Mouse (Mus musculus) cortical plate, adult 2 months (tissue): ENCODE data around the gene Prm1. TPM values are rescaled to one million over a fixed set of nuclear protein-coding genes. Genes with fewer than 3 reads are reported as not detected.
"Not testable (repeated sequence)": the region's sequence is repeated elsewhere in the genome, so short reads cannot be mapped to it uniquely, and the experiment has no call there.

Experiments
- H3K27ac ChIP-seq: fragments of 200-500 bp; 2 replicates; pipeline ENCODE4 v1.5.1; 2012; ENCODE audit warnings: low read length, control low read depth, inconsistent platforms; ENCODE audit not compliant: insufficient read depth
- H3K4me1 ChIP-seq: fragments of 200-500 bp; 2 replicates; pipeline ENCODE4 v1.6.1; 2011; ENCODE audit warnings: low read length; ENCODE audit not compliant: control insufficient read depth, insufficient read depth
- H3K4me3 ChIP-seq: fragments of 200-500 bp; 2 replicates; pipeline ENCODE4 v1.5.1; 2011; ENCODE audit warnings: mild to moderate bottlenecking, low read length, control low read depth; ENCODE audit not compliant: insufficient read depth
- CTCF ChIP-seq: fragments of 200-500 bp; IDR thresholded peaks from 2 replicates; pipeline ENCODE4 v1.5.1; 2011; ENCODE audit warnings: mild to moderate bottlenecking, control low read depth, low read length; ENCODE audit not compliant: insufficient read depth; ENCODE audit errors: extremely low read depth
- POLR2A ChIP-seq: fragments of 200-500 bp; IDR thresholded peaks from 2 replicates; pipeline ENCODE4 v1.6.1; 2011; ENCODE audit warnings: mild to moderate bottlenecking, low read length, control low read depth; ENCODE audit not compliant: insufficient read depth; ENCODE audit errors: extremely low read depth
- polyA plus RNA-seq: library from polyadenylated mRNA; depleted of rRNA; stranded (reverse); fragments of >200 nt; gene quantifications from 2 replicates; pipeline ENCODE4 v1.2.3, GENCODE M21; 2012; rRNA removed

Prm1 gene
- not detected in 2 replicates for polyA plus RNA-seq

DNA sequence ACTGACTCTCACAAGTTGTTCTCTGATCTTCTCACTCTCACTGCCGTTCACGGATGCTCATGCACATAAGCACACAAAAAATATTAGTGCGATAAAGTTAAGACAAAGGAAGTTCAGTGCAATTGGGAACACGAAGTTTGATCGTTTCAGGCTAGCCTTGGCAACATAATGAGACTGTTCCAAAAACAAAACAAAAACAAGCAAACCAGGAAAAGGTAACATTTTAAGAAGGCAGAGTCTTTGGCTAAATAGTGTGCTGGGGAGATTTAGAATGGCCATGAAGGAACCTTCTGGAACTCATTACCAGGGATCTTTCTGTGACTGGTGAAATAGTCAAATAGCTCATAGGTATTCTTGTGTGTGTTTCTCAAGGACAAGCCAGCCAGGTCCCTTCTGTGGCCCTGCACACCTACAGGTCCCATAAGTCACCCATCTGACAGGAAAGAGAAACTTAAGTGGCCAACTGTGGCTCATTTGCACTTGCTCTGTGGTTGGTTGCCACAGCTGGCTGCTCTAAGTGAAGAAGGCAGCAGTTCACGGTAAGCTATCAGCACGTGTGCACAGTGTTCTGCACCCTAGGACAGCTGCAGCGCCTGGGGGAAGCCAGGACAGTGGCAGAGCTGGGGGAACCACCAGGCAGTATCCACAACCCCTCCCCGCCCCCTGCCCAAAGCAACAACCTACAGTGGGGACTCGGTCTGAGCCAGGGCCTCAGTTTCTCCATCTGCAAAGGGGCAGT lies at the start of gene Prm1:
Gene Prm1, minus strand, starts transcription at position 51 of the 739 bp plus-strand sequence.
- Histone ChIP-seq H3K4me3 (no peak within 1 kb of the TSS), H3K27ac (no peak within 1 kb of the TSS), H3K4me1 (no peaks in the 10 kb centered on the region)
- TF ChIP-seq CTCF = no peak
- no peak for TF ChIP-seq POLR2A

DNA sequence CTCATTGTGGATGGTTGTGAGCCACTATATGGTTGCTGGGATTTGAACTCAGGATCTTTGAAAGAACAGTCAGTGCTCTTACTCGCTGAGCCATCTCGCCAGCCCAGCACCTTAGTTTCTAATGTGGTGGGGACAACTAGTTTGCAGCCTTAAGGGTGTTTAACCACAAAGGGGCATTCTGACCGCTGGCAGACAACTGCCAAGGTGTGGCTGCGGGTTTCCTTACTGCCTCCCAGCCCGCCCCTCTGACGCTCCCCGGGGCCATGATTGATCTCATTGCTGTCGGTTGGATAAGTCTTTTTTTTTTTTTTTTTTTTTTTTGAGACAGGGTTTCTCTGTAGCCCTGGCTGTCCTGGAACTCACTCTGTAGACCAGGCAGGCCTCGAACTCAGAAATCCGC lies 46.6 kb upstream of the Prm1 start:
- not testable (repeated sequence) for H3K27ac ChIP-seq, H3K4me3 ChIP-seq, H3K4me1 ChIP-seq

DNA sequence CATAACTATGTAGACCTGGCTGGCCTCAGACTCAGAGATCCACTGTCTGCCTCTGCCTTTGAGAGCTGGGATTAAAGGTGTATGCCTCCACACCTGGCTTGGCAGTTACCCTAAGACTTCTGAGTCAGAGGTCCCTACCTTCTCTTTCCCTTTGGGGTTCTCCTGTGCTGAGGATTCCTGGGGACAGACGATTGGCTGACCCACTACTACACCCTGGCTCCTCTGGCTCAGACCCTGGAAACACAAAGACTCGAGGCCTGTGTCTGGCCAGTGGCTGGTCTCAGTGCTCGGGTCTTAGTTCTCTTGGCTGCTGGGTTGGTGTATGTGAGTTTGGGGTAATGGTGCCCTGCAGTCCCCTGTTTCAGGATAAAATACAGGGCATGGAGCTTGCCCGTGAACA lies 45.3 kb upstream of the Prm1 start:
- H3K4me1 ChIP-seq = no peaks in the 10 kb centered on the region
- no peak for TF ChIP-seq CTCF
- no peak for TF ChIP-seq POLR2A
- no peak overlapping the region for H3K27ac ChIP-seq
- no peak overlapping the region for H3K4me3 ChIP-seq

DNA sequence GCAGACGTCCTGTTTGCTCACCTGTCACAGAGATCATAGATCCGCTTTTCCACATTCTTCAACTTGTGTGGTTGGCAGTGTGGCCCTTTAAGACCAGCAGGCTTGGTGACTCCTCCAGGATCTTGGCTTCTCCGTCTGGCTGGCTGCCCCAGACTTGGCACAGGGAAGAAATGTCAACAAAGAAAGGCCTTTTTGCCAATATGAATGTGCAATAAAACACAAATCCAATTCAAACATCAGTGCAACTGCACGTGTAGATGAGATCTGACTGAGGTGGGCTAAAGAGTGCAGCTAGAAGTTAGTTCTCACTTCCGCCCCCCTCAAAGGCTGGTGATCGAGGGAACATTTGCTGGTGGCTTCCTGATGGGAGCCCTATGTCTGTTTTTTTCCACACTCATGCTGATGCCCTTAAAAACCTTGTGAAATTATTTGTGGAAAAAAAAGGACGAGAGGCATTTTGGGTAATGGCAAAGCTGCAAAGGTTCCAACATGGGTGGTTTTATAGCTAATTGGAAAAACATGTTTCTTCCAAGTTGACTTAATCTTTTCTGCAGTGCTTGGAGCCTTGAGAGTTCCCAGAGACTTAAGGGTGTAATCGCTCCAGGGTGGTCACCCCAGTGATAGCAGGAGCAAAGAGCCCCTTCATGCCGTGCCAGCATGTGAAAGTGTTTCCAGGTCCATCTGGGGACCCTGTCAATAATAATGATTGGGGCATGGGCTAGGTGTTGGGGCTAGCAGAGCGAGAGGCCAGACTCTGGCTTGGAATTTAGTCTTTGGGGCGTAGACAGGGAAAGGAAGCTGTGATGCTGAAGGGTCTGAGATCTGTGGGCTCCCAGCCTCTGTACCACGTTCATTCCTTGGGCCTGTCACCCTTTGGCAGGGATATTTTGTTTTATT lies 44.6 kb upstream of the Prm1 start:
- Histone ChIP-seq H3K4me3 (no peak overlapping the region), H3K27ac (no peak overlapping the region), H3K4me1 (no peaks in the 10 kb centered on the region)
- TF ChIP-seq POLR2A = no peak

DNA sequence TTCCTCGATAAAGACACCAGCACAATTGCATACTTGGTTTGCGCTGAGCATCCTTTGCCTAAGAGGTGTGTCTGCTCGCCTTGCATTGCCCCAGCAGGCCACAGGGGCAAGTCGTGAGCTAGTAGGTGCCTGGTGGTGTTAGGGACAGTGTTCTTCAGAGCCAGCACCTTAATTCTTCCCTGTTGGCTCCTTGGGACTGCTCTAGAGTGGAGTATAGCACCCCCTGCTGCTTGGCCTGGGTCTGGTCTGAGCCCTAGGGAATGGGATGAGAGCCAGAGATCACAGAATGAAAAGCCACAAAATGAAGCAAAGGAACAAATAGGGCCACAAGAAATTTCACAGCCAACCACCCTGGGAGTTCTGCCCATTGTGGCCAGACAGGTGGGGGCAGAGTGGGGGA lies 40.9 kb upstream of the Prm1 start:
- Histone ChIP-seq H3K4me3 (no peak overlapping the region), H3K27ac (no peak overlapping the region), H3K4me1 (no peaks in the 10 kb centered on the region)
- no peak for TF ChIP-seq POLR2A
- TF ChIP-seq CTCF = peak; percentile 75

DNA sequence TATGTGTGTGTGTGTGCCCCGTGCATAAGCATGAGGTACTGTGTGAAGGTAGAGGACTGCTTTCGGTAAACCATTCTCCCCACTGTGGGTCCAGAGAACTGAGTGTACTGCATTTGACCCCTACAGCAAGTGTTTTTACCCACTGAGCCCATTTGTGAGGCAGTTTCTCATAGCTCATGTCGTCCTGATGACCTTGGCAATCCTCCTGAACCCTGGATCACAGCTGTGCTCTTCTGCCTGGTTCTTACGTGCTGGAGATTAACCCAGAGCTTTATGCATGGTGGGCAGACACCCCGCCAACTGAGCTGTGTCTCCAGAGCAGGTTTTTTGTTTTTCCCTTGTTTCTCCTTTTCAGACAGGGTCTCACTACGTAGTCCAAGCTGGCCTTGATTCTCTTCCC lies 40.3 kb upstream of the Prm1 start:
- Histone ChIP-seq H3K4me3 (no peak overlapping the region), H3K4me1 (no peaks in the 10 kb centered on the region), H3K27ac (no peak overlapping the region)
- TF ChIP-seq CTCF (no peak), POLR2A (no peak)

DNA sequence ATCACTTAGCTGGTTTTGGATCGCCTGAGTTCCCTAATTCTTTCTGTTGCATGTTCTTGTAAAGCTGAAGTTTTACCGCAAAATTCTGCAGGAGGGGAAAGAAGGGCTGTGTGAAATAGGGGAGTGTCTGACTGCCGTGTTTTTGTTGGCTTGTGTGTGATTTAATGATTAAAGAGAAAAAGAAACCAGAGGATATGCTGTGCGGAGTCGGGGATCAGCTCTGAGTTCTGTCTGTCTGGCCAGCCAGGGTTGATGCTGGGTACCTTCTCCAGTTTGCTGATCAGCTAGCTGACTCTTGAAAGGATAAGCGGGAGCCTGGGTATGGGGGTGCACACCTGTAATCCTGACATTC lies 38.7 kb upstream of the Prm1 start:
- Histone ChIP-seq H3K27ac (no peak overlapping the region), H3K4me1 (no peaks in the 10 kb centered on the region), H3K4me3 (no peak overlapping the region)
- TF ChIP-seq POLR2A (no peak), CTCF (no peak)

DNA sequence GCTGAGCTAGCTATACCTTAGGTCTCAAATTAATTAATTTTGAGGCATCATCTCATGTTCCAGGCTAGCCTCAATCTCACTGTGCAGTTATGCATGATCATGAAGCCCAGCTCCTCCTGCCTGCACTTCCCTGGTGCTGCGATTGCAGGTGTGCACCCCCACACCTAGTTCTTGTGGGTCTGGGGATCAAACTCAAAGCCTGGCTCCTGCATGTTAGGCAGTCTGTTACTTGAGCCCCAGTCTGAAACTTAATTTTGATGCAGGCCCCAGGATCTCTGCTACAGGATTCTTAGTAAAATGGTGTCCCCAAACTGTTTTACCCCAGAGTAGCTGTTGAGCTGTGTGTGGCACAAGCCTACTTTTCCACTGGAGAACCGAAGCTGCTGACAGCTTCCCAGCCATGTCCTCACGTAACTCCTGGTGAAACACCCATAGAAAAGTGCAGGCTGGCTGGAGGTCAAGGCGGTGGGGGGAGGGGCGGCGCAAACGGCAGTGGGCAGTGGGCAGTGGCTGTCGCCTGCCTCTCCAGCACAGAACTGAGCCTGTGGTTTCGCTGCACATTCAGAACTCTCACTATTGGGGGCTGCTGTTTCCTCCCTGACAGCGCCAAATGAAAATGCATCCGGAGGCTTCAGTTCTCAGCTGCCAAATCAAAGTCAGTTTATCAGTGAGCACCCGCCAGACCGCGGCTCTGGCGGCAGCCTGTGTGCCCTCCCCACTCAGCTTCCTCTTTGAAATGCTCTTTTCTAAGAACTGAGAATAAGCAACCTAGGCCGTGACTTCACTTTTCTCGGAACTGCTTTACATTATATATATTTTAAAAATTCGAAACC lies 38.1 kb upstream of the Prm1 start:
- no peaks in the 10 kb centered on the region for H3K4me1 ChIP-seq
- no peak for TF ChIP-seq CTCF
- TF ChIP-seq POLR2A = no peak
- no peak overlapping the region for H3K4me3 ChIP-seq
- no peak overlapping the region for H3K27ac ChIP-seq

DNA sequence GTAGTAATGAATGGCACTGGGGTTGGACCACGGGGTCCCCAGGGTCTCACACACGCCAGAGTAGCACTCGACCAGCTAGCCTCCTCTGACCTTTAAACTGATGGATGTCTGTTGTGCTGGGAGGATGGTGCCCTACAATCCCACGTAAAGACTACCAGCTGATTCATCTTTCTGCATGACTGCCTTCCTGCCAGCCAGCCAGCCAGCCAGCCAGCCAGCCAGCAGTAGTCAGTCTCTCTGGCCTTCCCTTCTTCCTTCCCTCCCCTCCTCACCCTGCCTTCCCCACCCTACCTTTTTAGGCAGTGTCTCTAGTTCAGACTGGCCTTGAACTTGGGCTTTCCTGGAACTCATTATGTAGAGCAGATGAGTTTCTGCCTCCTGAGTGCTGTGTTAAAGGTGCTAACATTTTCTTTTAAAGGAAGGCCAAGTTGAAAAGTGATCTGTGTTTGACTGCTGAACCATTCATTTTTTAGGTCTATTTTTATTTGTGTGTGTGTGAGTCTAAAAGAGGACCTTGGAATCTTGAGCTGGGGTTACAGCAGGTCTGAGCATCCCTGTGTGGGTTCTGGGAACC lies 36.7 kb upstream of the Prm1 start:
- TF ChIP-seq POLR2A (no peak), CTCF (no peak)
- Histone ChIP-seq H3K4me1 (no peaks in the 10 kb centered on the region), H3K4me3 (no peak overlapping the region), H3K27ac (no peak overlapping the region)

DNA sequence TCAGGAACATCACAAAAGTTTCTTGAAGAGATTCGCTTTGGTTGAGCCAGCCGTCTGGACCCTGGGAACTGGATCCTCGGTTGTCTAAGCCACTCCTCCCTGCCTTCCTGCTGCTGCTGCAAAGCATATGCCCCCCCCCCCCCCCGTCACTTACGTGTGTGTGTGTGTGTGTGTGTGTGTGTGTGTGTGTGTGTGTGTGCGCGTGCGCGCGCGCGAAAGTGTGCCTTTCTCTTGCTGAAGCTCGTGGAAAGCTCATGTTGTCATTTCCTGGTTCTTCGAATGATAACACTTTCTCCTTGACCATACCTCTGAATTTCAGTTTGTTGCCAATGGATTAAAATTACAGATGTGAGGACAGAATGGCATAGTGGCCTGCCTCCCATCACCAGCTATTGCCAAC lies 34.4 kb upstream of the Prm1 start:
- Histone ChIP-seq H3K4me3 (no peak overlapping the region), H3K4me1 (no peaks in the 10 kb centered on the region), H3K27ac (no peak overlapping the region)
- TF ChIP-seq POLR2A (no peak), CTCF (no peak)
